Mouse (Mus musculus) olfactory bulb, adult 2 months (tissue): ENCODE measurements around the gene Gpr18.

Experiments
- CTCF ChIP-seq: fragments of 200-500 bp; IDR thresholded peaks from 2 replicates; pipeline ENCODE4 v1.5.1; 2012; ENCODE audit warnings: low read depth, mild to moderate bottlenecking, low read length, moderate library complexity; ENCODE audit not compliant: insufficient read depth
- POLR2A ChIP-seq: fragments of 200-500 bp; IDR thresholded peaks from 2 replicates; pipeline ENCODE4 v1.6.1; 2012; ENCODE audit warnings: mild to moderate bottlenecking, low read depth, low read length, moderate library complexity; ENCODE audit not compliant: insufficient read depth

DNA sequence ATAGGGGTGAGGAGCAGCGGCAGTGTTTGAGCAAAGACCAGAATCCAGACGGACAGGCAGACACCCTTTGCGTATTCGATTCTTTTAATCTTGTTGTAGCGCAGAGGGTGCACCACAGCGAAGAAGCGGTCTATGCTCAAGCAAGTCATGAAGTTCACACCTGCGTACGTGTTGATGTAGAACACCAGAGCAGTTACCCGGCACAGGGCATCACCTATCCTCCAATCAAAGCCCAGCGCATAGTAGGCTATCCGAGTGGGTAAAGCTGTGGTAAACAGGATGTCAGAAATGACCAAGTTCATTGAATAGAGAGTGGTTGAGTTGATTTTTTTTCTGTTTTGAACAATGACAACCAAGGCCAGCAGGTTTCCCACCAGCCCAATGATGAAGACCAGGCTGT lies 39.0 kb upstream of the Gpr18 start:
- no peak for TF ChIP-seq CTCF
- TF ChIP-seq POLR2A = no peak
